Mouse (Mus musculus): ENCODE measurements at regions not wholly inside any gene's neighbourhood (a gene's known extent, or its start where the extent isn't known, plus 50 kb on each side); places are given as distances from the start of the nearest gene placed in this dataset.

- no peak for DNase-seq (ENCODE audit: low read depth, low spot score)
Observed at GRCm38 (mm10) chr9:61291646-61292045, 80.5 kb upstream of the Tle3 start.

GRCm38 (mm10) chr9:61292501-61292900, 79.7 kb upstream of the Tle3 start:
- no peak for DNase-seq (ENCODE audit: low read depth, low spot score)

- no peak for DNase-seq (ENCODE audit: low read depth, low spot score)
Observed at GRCm38 (mm10) chr9:61293223-61293985, 78.8 kb upstream of the Tle3 start.

DNA sequence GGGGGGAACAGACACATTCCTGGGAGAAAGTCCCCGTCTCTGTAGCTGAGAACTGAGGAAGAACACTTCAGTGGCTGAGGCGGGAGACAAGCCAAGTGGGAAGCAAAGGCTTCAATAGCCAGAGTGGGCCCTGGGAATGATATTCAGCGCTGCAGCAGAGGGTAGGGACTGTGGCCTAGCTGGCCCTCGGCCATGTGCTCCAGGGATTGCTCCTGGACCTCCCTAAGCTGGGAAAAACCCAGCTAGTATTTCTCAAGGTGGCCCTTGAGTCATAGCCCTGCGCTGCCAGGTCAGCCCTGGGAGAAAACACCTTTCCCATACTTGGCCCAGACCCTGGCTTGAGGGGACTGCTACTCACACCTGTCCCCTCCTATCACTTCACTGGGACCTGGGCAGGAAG, 77.2 kb upstream of the Tle3 start:
- DNase-seq (ENCODE audit: low read depth, low spot score): no peak

GRCm38 (mm10) chr9:61296311-61296947, 75.7 kb upstream of the Tle3 start:
- no peak for DNase-seq (ENCODE audit: low read depth, low spot score)

DNA sequence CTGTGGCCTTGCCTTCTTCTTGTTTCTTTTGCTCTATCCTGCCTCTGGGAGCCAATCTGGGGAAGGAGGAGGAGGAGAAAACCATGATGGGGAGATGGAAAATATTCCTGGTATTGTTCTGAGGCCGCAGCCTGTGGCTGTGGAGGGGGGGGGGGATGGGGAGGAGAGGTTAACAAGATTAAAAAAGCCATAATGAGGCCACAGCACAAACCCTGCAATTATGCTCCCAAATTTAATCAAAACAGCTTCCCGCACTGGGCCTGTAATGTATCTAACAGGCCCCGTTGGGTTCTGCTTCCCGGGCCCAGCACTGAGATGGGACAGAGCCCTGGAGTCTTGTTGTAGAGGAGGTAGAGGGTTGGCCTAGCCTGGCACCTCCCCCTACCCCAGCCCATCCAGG, 74.8 kb upstream of the Tle3 start:
- DNase-seq (ENCODE audit: low read depth, low spot score): no peak

DNA sequence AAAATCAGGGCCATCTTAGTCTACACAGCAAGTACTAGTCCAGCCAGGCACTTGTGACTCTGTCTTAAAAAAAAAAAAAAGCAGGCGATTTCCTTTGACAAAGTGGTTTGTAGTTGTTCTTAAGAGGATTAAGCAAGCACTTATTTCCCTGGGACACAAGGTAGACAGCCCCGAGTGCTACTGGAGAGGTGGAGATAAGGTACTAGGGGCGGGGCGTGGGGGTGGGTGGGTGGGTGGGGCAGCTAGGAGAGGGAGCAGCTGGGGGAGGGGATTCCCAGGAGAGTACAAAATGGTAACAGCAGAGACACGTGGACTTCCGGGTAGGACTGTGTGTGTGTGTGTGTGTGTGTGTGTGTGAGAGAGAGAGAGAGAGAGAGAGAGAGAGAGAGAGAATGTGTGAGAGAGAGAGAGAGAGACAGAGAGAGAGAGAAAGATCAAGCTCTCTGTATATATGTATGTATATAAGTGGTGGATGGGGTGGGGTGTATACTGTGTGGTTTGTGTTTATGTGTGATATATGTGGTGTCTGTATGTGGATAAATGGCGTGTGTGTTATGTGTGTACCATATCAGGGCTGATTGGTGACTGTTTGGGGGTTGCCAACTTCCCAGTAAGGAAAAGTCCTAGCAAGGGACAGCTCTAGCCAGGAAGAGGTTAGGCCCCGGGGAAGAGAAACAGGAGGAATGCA, 72.1 kb upstream of the Tle3 start:
- DNase-seq (ENCODE audit: low read depth, low spot score): no peak

- DNase-seq (ENCODE audit: low read depth, low spot score): no peak
Observed at GRCm38 (mm10) chr9:61301070-61301469, 71.1 kb upstream of the Tle3 start.

DNA sequence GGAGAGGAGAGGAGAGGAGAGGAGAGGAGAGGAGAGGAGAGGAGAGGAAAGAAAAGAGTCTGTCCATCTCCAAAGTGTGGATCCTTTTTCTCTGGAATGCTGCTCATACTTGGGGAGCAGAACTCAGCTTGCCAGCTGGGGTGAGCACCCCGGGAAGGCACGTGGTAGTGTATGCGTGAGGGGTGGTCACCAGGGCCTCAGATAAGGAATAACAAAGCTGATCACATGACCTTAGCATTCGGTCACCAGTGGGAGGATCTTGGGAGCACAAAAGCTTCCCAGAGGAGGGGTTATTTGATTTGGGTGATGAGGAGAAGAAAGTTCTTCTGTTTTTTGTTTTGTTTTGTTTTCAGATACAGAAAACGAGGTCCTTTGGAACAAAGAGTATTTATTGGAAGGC, 69.4 kb upstream of the Tle3 start:
- no peak for DNase-seq (ENCODE audit: low read depth, low spot score)

DNA sequence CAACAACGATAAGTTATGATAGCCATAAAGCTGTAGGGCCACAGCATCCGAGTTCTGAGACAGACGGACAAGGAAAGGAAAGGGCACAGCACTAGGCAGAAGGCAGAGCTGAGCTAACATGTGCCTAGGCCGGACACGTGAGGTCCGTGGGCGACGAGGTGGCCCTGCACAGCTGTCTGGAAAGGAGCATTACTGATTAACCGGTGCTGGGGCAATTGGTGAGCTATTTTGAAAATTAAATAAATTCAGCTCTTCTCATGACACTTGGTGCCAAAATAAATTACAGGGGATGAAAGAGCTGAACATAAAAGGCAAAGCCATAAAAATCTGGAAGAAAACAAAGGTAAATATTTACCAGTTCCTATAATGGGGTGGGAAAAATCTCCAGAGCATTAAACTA, 65.9 kb upstream of the Tle3 start:
- DNase-seq (ENCODE audit: low read depth, low spot score): no peak

- DNase-seq (ENCODE audit: low read depth, low spot score): no peak
Observed at GRCm38 (mm10) chr9:61309096-61309495, 63.1 kb upstream of the Tle3 start.

GRCm38 (mm10) chr9:61309768-61310493, 62.2 kb upstream of the Tle3 start:
- DNase-seq (ENCODE audit: low read depth, low spot score): no peak

- DNase-seq (ENCODE audit: low read depth, low spot score): no peak
Observed at GRCm38 (mm10) chr9:61310574-61310973, 61.6 kb upstream of the Tle3 start.

GRCm38 (mm10) chr9:61311604-61312003, 60.6 kb upstream of the Tle3 start:
- no peak for DNase-seq (ENCODE audit: low read depth, low spot score)

DNA sequence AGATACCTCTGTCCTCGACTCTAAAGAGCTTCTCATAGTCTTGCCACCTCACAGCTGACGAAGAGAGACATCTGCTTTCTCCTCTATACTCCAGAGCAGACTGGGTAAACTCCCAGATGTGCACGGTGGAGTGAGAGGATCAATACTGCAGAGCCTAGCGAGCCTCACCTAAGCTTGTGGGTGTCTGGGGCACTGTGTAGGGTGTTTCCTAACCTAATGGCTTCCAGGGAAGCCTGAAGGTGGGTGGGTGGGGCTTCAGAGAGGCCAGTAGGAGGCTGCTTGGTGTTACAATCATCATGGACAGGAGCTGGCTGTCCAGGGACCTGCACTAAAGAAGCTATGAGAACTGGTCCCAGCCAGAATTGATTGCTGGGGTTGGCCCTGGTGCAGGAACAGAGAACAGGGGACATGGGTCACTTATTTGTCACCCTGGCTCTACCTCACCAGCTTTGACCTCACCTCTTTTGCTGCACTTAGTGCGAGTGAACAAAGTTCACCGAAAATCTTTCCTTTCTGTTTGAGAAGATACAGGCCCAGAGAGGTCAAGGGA, 57.5 kb upstream of the Tle3 start:
- no peak for DNase-seq (ENCODE audit: low read depth, low spot score)

- DNase-seq (ENCODE audit: low read depth, low spot score): no peak
Observed at GRCm38 (mm10) chr9:61315371-61316298, 56.5 kb upstream of the Tle3 start.

- no peak for DNase-seq (ENCODE audit: low read depth, low spot score)
Observed at GRCm38 (mm10) chr9:61316442-61316841, 55.7 kb upstream of the Tle3 start.

DNA sequence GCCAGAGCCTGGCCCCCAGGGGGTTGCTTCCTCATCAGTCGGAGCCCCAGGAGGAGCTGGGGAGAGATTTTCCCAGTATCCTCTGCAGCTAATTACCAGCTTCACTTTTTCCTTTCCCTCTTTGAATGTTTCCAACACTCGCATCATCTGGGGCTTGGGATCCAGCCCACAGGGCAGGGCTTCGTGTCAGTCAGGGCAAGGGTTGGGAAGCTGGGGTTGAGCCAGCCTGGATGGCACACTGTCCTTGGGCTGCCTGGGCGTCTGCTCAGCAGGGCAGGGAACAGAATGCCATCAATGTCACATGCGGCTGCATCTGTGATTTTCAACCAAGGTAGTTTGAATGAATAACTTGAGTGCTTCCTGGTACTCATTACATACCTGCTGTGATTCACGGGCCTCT, 52.4 kb upstream of the Tle3 start:
- no peak for DNase-seq (ENCODE audit: low read depth, low spot score)

DNA sequence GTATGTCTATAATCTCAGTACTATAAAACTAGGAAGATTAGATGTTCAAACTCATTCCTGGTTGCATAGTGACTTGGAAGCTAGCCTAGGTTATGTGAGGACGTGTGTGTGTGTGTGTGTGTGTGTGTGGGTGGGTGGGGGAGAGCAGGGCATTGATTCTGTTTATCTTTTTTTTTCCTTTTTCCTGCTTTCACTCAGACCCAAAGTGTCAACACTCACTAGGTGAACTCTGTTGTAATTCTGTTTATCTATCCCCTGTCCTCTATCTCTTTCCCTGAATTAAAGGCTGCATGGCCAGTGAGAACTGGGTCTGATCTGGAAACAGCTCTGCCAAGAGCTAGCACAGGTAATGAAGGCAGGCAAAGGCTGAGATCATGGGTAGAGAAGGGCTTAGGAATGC, 50.9 kb upstream of the Tle3 start:
- no peak for DNase-seq (ENCODE audit: low read depth, low spot score)

DNA sequence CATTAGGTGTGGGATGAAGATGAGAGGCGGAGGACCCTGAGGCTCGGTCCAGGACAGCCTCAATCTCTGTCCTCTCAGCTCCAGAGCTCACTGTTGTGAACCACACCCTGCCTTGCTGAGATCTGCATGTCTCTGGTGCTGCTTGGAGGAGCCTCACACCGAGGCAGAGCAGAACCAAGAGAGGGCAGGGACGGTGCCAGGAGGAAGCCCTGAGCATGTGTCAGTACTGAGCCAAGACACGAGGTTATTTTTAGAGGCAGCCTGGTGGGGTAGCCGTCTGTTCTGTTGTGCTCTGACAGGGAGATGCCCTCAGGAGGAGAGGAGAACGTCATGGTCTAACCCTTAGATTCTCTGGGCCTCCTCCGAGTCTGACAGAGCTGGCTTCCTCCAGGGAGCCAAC, 50.3 kb upstream of the Tle3 start:
- no peak for DNase-seq (ENCODE audit: low read depth, low spot score)

GRCm38 (mm10) chr9:61322333-61322732, 49.8 kb upstream of the Tle3 start:
- DNase-seq (ENCODE audit: low read depth, low spot score): no peak
